Mouse (Mus musculus): ENCODE measurements around the gene Ttll3. TPM values are rescaled to one million over a fixed set of nuclear protein-coding genes. Genes with fewer than 3 reads are reported as not detected.

Ttll3 gene
- 58.3 TPM for total RNA-seq (2023)

DNA sequence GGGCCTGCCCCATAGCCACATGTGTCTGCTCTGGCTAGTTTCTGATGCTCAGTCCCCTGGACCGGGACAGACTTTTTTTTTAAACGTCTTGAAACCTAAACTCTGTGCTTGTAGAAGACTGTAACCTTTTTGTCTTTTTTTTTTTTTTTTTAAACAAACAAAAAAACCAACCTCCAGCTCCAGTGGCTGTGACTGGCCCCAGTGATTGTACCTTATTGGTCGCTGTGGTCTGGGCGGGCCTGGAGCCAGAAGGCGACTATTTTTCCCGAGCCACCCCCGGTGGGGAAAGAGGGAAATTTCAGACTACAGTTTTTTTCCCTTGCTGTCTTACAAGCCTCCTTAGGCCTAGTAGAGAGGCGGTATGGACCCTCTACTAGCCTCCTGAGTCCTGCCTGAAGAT lies at the start of gene Ttll3:
Ttll3 (plus strand) TSS at position 301 of the 400 bp plus-strand sequence.

GRCm38 (mm10) chr6:113343177-113344092 lies 45.6 kb upstream of the Ttll3 start, which contains the start of gene Camk1:
Camk1 (minus strand) TSS chr6:113343984.

GRCm38 (mm10) chr6:113377496-113378385 lies 11.3 kb upstream of the Ttll3 start, which contains the start of the genes Tada3 and Arpc4:
Tada3 (minus strand) TSS chr6:113377883.
Arpc4 (plus strand) TSS chr6:113378115.

DNA sequence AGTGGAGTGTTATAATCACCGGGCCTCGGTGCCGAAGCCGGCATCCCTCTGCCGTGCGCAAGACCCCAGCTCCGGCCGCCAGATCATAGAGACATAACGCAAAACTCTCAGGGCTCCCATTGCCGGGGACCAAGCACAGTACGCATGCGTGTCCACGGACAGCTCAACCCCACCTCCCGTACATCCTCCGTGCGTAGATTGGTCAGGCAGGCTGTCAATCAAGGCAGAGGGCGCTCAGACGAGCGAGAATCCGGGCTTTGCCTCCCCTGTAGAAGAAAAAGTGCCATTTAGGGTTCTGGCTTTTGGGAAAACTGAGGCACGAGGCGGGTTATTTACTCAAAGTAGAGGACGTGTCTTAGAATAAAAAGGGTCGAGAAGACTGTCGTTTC lies 30.1 kb downstream of the Ttll3 start, which contains the start of gene Rpusd3:
Rpusd3 (minus strand) TSS at position 142 of the 389 bp plus-strand sequence.

GRCm38 (mm10) chr6:113435664-113436205 lies 46.7 kb downstream of the Ttll3 start, which contains the start of gene Cidec:
Cidec (minus strand) TSS chr6:113435760.

GRCm38 (mm10) chr6:113442442-113443090 lies 53.5 kb downstream of the Ttll3 start, which contains the start of gene Jagn1:
Jagn1 (plus strand) TSS chr6:113442569.

DNA sequence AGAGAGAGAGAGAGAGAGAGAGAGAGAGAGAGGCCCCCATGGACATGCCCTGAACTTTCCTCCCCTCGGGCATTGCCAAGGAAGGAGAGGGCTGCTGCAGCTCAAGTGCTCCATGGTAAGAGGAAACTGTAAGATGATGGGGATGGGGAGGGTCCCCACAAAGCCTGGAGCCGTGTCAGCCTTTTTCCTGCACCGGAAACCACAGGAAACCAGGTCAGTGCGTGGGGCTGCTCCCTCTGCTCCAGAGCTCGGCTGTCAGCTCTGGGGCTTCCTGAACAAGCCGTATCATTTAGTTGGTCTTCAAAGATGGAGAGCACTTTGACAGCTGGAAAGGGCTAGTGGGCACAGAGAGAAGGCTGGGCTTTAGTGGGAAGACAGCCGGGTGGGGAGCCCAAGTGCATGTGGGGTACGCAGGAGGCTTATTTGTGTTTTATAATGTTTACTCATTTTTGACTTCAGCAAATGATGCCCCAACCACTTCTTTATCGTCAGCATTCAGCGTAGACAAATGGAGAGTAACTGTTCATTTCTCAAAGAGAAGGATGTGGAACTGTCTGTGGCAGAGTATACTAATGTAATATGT lies 69.0 kb downstream of the Ttll3 start, which contains the start of gene Il17re:
Il17re (plus strand) TSS at position 533 of the 583 bp plus-strand sequence.

Other genes with a start within 250 kb of the Ttll3 start
- 0.44 TPM for gene Lhfpl4, start 193.9 kb upstream of the Ttll3 start, total RNA-seq (2023)
- gene Mtmr14, start 151.4 kb upstream of the Ttll3 start, total RNA-seq (2023): 34.8 TPM
- gene Cpne9, start 107.0 kb upstream of the Ttll3 start, total RNA-seq (2023): 2.9 TPM
- gene Brpf1, start 82.1 kb upstream of the Ttll3 start, total RNA-seq (2023): 75.3 TPM
- 9.0 TPM for gene Ogg1, start 62.3 kb upstream of the Ttll3 start, total RNA-seq (2023)
- 0.47 TPM for gene Camk1, start 45.3 kb upstream of the Ttll3 start, total RNA-seq (2023)
- gene Tada3, start 11.4 kb upstream of the Ttll3 start, total RNA-seq (2023): 29.1 TPM
- 232 TPM for gene Arpc4, start 11.1 kb upstream of the Ttll3 start, total RNA-seq (2023)
- gene Rpusd3, start 30.1 kb downstream of the Ttll3 start, total RNA-seq (2023): 10.6 TPM
- gene Cidec, start 46.5 kb downstream of the Ttll3 start, total RNA-seq (2023): not detected
- 18.3 TPM for gene Jagn1, start 53.3 kb downstream of the Ttll3 start, total RNA-seq (2023)
- gene Il17re, start 69.2 kb downstream of the Ttll3 start, total RNA-seq (2023): 0.71 TPM
- 0.35 TPM for gene Il17rc, start 82.2 kb downstream of the Ttll3 start, total RNA-seq (2023)
- gene Creld1, start 94.0 kb downstream of the Ttll3 start, total RNA-seq (2023): 10.8 TPM
- gene Prrt3, start 112.7 kb downstream of the Ttll3 start, total RNA-seq (2023): 0.35 TPM
- 65.7 TPM for gene Emc3, start 142.4 kb downstream of the Ttll3 start, total RNA-seq (2023)
- gene Fancd2, start 142.4 kb downstream of the Ttll3 start, total RNA-seq (2023): 0.80 TPM
- not detected for gene Fancd2os, start 211.5 kb downstream of the Ttll3 start, total RNA-seq (2023)
- 91.9 TPM for gene Brk1, start 215.5 kb downstream of the Ttll3 start, total RNA-seq (2023)
- gene Vhl, start 234.7 kb downstream of the Ttll3 start, total RNA-seq (2023): 19.3 TPM
- gene Irak2, start 249.2 kb downstream of the Ttll3 start, total RNA-seq (2023): 57.6 TPM